Mouse (Mus musculus): ENCODE results near the gene Kremen2.

The Kremen2 gene

GRCm38 (mm10) chr17:23745301-23746251 is at the start of gene Kremen2:
Kremen2 (minus strand) TSS chr17:23745833.
- in situ Hi-C loops (cut with MboI): no loop called here

- in situ Hi-C loops (cut with MboI): no loop called here
These were observed 49.7 kb upstream of the Kremen2 start for GRCm38 (mm10) chr17:23795323-23795722.

GRCm38 (mm10) chr17:23791079-23791357 is 45.4 kb upstream of the Kremen2 start:
- in situ Hi-C loops (cut with MboI): no loop called here

GRCm38 (mm10) chr17:23790269-23791078 is 44.8 kb upstream of the Kremen2 start, which contains the start of gene Srrm2:
Srrm2 (plus strand) TSS chr17:23790532.
- in situ Hi-C loops (cut with MboI): no loop called here

- in situ Hi-C loops (cut with MboI): no loop called here
These were observed 44.2 kb upstream of the Kremen2 start for GRCm38 (mm10) chr17:23789749-23790268.

GRCm38 (mm10) chr17:23788973-23789372 is 43.3 kb upstream of the Kremen2 start:
- in situ Hi-C loops (cut with MboI): no loop called here

- in situ Hi-C loops (cut with MboI): no loop called here
These were observed 40.9 kb upstream of the Kremen2 start for GRCm38 (mm10) chr17:23786510-23786931.

- in situ Hi-C loops (cut with MboI): no loop called here
These were observed 40.2 kb upstream of the Kremen2 start, which contains the start of gene Flywch2 for GRCm38 (mm10) chr17:23785561-23786471. Flywch2 (minus strand) TSS chr17:23786081.

GRCm38 (mm10) chr17:23783352-23783751 is 37.7 kb upstream of the Kremen2 start:
- in situ Hi-C loops (cut with MboI): no loop called here

- in situ Hi-C loops (cut with MboI): loop anchor here (5.0 to 10.0 kb wide), 2 partner anchors 59 to 176 kb away; partner anchors contain the start of genes Prss33 and Sbpl
These were observed 32.8 kb upstream of the Kremen2 start for GRCm38 (mm10) chr17:23778447-23778846.

- in situ Hi-C loops (cut with MboI): loop anchor here (5.0 to 10.0 kb wide), 2 partner anchors 60 to 178 kb away; partner anchors contain the start of genes Prss33 and Sbpl
These were observed 31.5 kb upstream of the Kremen2 start for GRCm38 (mm10) chr17:23777141-23777540.

GRCm38 (mm10) chr17:23776216-23776615 is 30.6 kb upstream of the Kremen2 start:
- in situ Hi-C loops (cut with MboI): loop anchor here (5.0 to 10.0 kb wide), 2 partner anchors 61 to 179 kb away; partner anchors contain the start of genes Prss33 and Sbpl

- in situ Hi-C loops (cut with MboI): loop anchor here (10.0 kb wide), 1 partner anchor 181 kb away; the partner anchor contains the start of gene Sbpl
These were observed 28.5 kb upstream of the Kremen2 start for GRCm38 (mm10) chr17:23774090-23774489.

- in situ Hi-C loops (cut with MboI): loop anchor here (10.0 kb wide), 1 partner anchor 181 kb away; the partner anchor contains the start of gene Sbpl
These were observed 28.0 kb upstream of the Kremen2 start for GRCm38 (mm10) chr17:23773676-23774075.

GRCm38 (mm10) chr17:23772219-23772556 is 26.6 kb upstream of the Kremen2 start:
- in situ Hi-C loops (cut with MboI): loop anchor here (10.0 kb wide), 1 partner anchor 183 kb away; the partner anchor contains the start of gene Sbpl

GRCm38 (mm10) chr17:23771284-23772218 is 25.9 kb upstream of the Kremen2 start, which contains the start of gene Flywch1:
Flywch1 (minus strand) TSS chr17:23771602.
- in situ Hi-C loops (cut with MboI): loop anchor here (10.0 kb wide), 1 partner anchor 183 kb away; the partner anchor contains the start of gene Sbpl

- in situ Hi-C loops (cut with MboI): loop anchor here (10.0 kb wide), 1 partner anchor 184 kb away; the partner anchor contains the start of gene Sbpl
These were observed 25.3 kb upstream of the Kremen2 start for GRCm38 (mm10) chr17:23770896-23771283.

GRCm38 (mm10) chr17:23770493-23770892 is 24.9 kb upstream of the Kremen2 start:
- in situ Hi-C loops (cut with MboI): loop anchor here (10.0 kb wide), 1 partner anchor 184 kb away; the partner anchor contains the start of gene Sbpl

GRCm38 (mm10) chr17:23762976-23763375 is 17.3 kb upstream of the Kremen2 start:
- in situ Hi-C loops (cut with MboI): no loop called here

Data from mature B cell (primary cell).